In the genomic region with DNA sequence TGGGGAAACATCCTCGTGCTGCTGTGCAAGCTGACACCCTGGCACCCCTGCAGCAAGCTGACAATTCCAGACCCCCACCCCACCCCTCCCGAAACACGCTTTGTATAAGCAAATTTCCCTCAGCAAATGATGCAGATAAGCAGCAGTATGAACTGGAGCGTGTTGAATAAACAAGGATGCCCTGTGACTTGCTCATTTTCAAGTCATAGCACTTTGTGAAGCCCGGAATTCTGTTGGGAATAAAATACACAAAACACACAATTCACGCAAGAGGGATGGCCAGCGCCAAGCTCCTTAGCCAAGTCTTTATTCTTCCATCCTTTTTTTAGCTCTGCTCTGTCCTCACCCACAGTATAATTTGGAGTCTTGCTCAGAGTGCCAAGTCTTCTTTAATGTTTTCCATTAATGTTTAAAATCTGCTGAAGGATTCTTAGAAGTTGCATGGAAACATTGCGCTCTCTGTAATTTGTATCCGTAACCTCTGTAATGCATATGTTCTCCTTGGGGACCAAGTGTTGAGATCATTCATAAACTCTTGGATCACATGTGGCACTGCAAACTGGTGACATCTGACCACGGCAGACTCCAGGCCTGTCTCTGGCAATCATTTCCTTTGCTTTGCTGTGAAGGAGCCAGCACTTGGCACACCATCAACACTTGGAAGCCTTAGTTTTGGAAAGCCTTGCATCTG, we compare ENCODE assay signal across 8 mouse cellular contexts.
DNase-seq lines count a peak whose midpoint lies in the region; ATAC-seq and TF ChIP-seq lines count a peak whose summit lies in the region.

No protein-coding gene starts in this region.

- H3K4me1 ChIP-seq in hindbrain, embryonic 12.5 days = peaks cover 7% of the 10 kb centered on the region; the same call in 1 of the 2 replicates
- no peaks in the 10 kb centered on the region for H3K4me1 ChIP-seq in hindbrain, embryonic 10.5 days (replicated peaks)
- peaks cover 8% of the 10 kb centered on the region for H3K4me1 ChIP-seq in embryonic facial prominence, embryonic 13.5 days
- H3K4me1 ChIP-seq in midbrain, embryonic 16.5 days (ENCODE audit: control insufficient read depth, insufficient read depth, low read length) = peaks cover 12% of the 10 kb centered on the region

- no peak overlapping the region for H3K4me2 ChIP-seq in hindbrain, embryonic 12.5 days (replicated peaks)
- H3K4me2 ChIP-seq in embryonic facial prominence, embryonic 13.5 days = peak overlapping the region; percentile 24
- no peak overlapping the region for H3K4me2 ChIP-seq in midbrain, embryonic 16.5 days (ENCODE audit: low read length)

- no peak overlapping the region for H3K4me3 ChIP-seq in hindbrain, embryonic 12.5 days
- no peak overlapping the region for H3K4me3 ChIP-seq in hindbrain, embryonic 10.5 days
- H3K4me3 ChIP-seq in embryonic facial prominence, embryonic 13.5 days = no peak overlapping the region
- no peak overlapping the region for H3K4me3 ChIP-seq in midbrain, embryonic 16.5 days (ENCODE audit: low read depth, low read length)

- no peaks in the 10 kb centered on the region for H3K9me3 ChIP-seq in hindbrain, embryonic 12.5 days (replicated peaks)
- no peaks in the 10 kb centered on the region for H3K9me3 ChIP-seq in hindbrain, embryonic 10.5 days
- no peaks in the 10 kb centered on the region for H3K9me3 ChIP-seq in embryonic facial prominence, embryonic 13.5 days
- no peaks in the 10 kb centered on the region for H3K9me3 ChIP-seq in midbrain, embryonic 16.5 days (replicated peaks; ENCODE audit: control insufficient read depth, low read length, poor library complexity, severe bottlenecking)

- no peak overlapping the region for H3K9ac ChIP-seq in hindbrain, embryonic 12.5 days
- H3K9ac ChIP-seq in embryonic facial prominence, embryonic 13.5 days = no peak overlapping the region
- no peak overlapping the region for H3K9ac ChIP-seq in midbrain, embryonic 16.5 days (ENCODE audit: low read depth, low read length)

- no peak for TF ChIP-seq POLR2A in brain, embryonic 14.5 days (IDR thresholded peaks at IDR 0.05; ENCODE audit: borderline replicate concordance, extremely low read depth, insufficient read depth, insufficient read length, poor library complexity, severe bottlenecking)

- H3K27ac ChIP-seq in hindbrain, embryonic 12.5 days = peak overlapping the region; percentile 24; the same call in 1 of the 2 replicates
- H3K27ac ChIP-seq in hindbrain, embryonic 10.5 days = no peak overlapping the region
- peak overlapping the region; percentile 55 for H3K27ac ChIP-seq in embryonic facial prominence, embryonic 13.5 days
- no peak overlapping the region for H3K27ac ChIP-seq in midbrain, embryonic 16.5 days (ENCODE audit: low read length)

- no peak for TF ChIP-seq CTCF in brain, embryonic 14.5 days (IDR thresholded peaks at IDR 0.05; ENCODE audit: borderline replicate concordance, extremely low read depth, insufficient read depth, insufficient read length)

- no peaks in the 10 kb centered on the region for H3K27me3 ChIP-seq in hindbrain, embryonic 12.5 days
- no peaks in the 10 kb centered on the region for H3K27me3 ChIP-seq in hindbrain, embryonic 10.5 days (ENCODE audit: insufficient read depth, poor library complexity, severe bottlenecking)
- H3K27me3 ChIP-seq in embryonic facial prominence, embryonic 13.5 days = no peaks in the 10 kb centered on the region
- no peaks in the 10 kb centered on the region for H3K27me3 ChIP-seq in midbrain, embryonic 16.5 days (ENCODE audit: control insufficient read depth, insufficient read depth, low read depth, low read length)

- no peak for DNase-seq in hindbrain, embryonic 10.5 days (ENCODE audit: low spot score)
- DNase-seq in brain, embryonic 14.5 days (ENCODE audit: low read depth) = peak; percentile 96
- peak; percentile 29 to 46 for DNase-seq in kidney, postnatal 4 days
- DNase-seq in spleen, adult 18-20 months = no peak
- no peak for DNase-seq in thymus, postnatal 0 days (ENCODE audit: low spot score)

- H3K36me3 ChIP-seq in hindbrain, embryonic 12.5 days = no peaks in the 10 kb centered on the region
- H3K36me3 ChIP-seq in hindbrain, embryonic 10.5 days = no peaks in the 10 kb centered on the region
- no peaks in the 10 kb centered on the region for H3K36me3 ChIP-seq in embryonic facial prominence, embryonic 13.5 days
- no peaks in the 10 kb centered on the region for H3K36me3 ChIP-seq in midbrain, embryonic 16.5 days (ENCODE audit: control insufficient read depth, insufficient read depth, low read length)

- 56% methylated on average over 10 of the region's 10 CpGs for WGBS in hindbrain, embryonic 12.5 days
- WGBS in hindbrain, embryonic 10.5 days = 73% methylated on average over 10 of the region's 10 CpGs
- WGBS in embryonic facial prominence, embryonic 13.5 days = 38% methylated on average over 10 of the region's 10 CpGs
- 61% methylated on average over 10 of the region's 10 CpGs for WGBS in midbrain, embryonic 16.5 days

- no peak for ATAC-seq in hindbrain, embryonic 12.5 days (ENCODE audit: low FRiP score)
- ATAC-seq in embryonic facial prominence, embryonic 13.5 days (ENCODE audit: insufficient number of reproducible peaks, insufficient read depth, low FRiP score, low TSS enrichment, low read depth) = peak; percentile 72; the same call in 1 of the 2 replicates
- peak; percentile 65 for ATAC-seq in midbrain, embryonic 16.5 days

Comparison
In these comparisons a context has a peak if more than half of its experiments do, and no peak if none do; other contexts are left out.
1. H3K27ac ChIP-seq: peak in hindbrain, embryonic 12.5 days (single experiment) and embryonic facial prominence, embryonic 13.5 days (single experiment); none in hindbrain, embryonic 10.5 days (single experiment) and midbrain, embryonic 16.5 days (single experiment).
2. DNase-seq: peak in brain, embryonic 14.5 days (single experiment) and kidney, postnatal 4 days (2 of 2); none in hindbrain, embryonic 10.5 days (single experiment), spleen, adult 18-20 months (0 of 2) and thymus, postnatal 0 days (single experiment).